ENCODE assay signal across 8 mouse cellular contexts in the genomic region with DNA sequence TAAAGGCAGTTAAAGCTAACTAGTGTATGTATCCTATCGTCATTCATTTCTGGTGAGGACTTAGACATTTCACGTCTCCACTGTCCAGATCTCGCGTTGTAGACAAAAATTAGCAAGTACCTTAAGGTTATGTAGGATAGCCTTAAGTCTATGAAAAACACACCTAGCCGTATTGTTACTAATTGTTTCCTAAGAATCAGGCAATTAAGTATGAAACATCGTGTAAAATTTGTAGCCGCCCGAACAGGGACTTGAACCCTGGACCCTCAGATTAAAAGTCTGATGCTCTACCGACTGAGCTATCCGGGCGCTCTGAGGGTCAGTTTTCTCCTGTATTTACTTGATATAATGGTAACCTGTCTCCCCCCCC. TPM values are rescaled to one million over a fixed set of nuclear protein-coding genes. Genes with fewer than 3 reads are reported as not detected.
DNase-seq lines count a peak whose midpoint lies in the region; ATAC-seq and TF ChIP-seq lines count a peak whose summit lies in the region.

No protein-coding gene starts in this region.

- H3K4me1 ChIP-seq in spleen, adult 2 months (ENCODE audit: control insufficient read depth, insufficient read depth, insufficient read length) = peaks cover 3% of the 10 kb centered on the region; the same call in 1 of the 2 replicates
- H3K4me1 ChIP-seq in forebrain, postnatal 0 days (ENCODE audit: insufficient read depth) = no peaks in the 10 kb centered on the region
- peaks cover 9% of the 10 kb centered on the region for H3K4me1 ChIP-seq in hindbrain, embryonic 16.5 days (ENCODE audit: control insufficient read depth, insufficient read depth, low read depth, low read length)
- H3K4me1 ChIP-seq in limb, embryonic 11.5 days (ENCODE audit: control insufficient read depth, insufficient read depth, low read length) = no peaks in the 10 kb centered on the region
- peaks cover 13% of the 10 kb centered on the region for H3K4me1 ChIP-seq in midbrain, embryonic 10.5 days
- peaks cover 2% of the 10 kb centered on the region; the same call in 1 of the 2 replicates for H3K4me1 ChIP-seq in testis, adult 2 months (ENCODE audit: control insufficient read depth, insufficient read depth, low read length)

- no peaks in the 10 kb centered on the region for H3K9me3 ChIP-seq in forebrain, postnatal 0 days (ENCODE audit: low read length)
- no peaks in the 10 kb centered on the region for H3K9me3 ChIP-seq in hindbrain, embryonic 16.5 days (ENCODE audit: control insufficient read depth, low read length)
- no peaks in the 10 kb centered on the region for H3K9me3 ChIP-seq in limb, embryonic 11.5 days (ENCODE audit: control insufficient read depth, low read length)
- no peaks in the 10 kb centered on the region for H3K9me3 ChIP-seq in midbrain, embryonic 10.5 days (replicated peaks)

- H3K27me3 ChIP-seq in spleen, adult 2 months (ENCODE audit: control insufficient read depth, insufficient read depth, low read length) = no peaks in the 10 kb centered on the region
- no peaks in the 10 kb centered on the region for H3K27me3 ChIP-seq in forebrain, postnatal 0 days (ENCODE audit: insufficient read depth, low read length)
- no peaks in the 10 kb centered on the region for H3K27me3 ChIP-seq in hindbrain, embryonic 16.5 days (replicated peaks; ENCODE audit: control insufficient read depth, insufficient read depth, low read length)
- no peaks in the 10 kb centered on the region for H3K27me3 ChIP-seq in limb, embryonic 11.5 days (ENCODE audit: control insufficient read depth, insufficient read depth, low read length)
- H3K27me3 ChIP-seq in midbrain, embryonic 10.5 days (ENCODE audit: low read depth, poor library complexity, severe bottlenecking) = no peaks in the 10 kb centered on the region
- no peaks in the 10 kb centered on the region for H3K27me3 ChIP-seq in testis, adult 2 months (ENCODE audit: control insufficient read depth, insufficient read depth, low read length)

- H3K4me2 ChIP-seq in forebrain, postnatal 0 days (ENCODE audit: low read depth) = peak overlapping the region; percentile 44
- H3K4me2 ChIP-seq in hindbrain, embryonic 16.5 days (ENCODE audit: low read length) = peak overlapping the region; percentile 70
- peak overlapping the region; percentile 32; the same call in 1 of the 2 replicates for H3K4me2 ChIP-seq in limb, embryonic 11.5 days (ENCODE audit: low read depth, severe bottlenecking)

- no peak for TF ChIP-seq CTCF in spleen, adult 2 months (IDR thresholded peaks at IDR 0.05; ENCODE audit: extremely low read depth, insufficient read depth, insufficient read length, insufficient replicate concordance)
- TF ChIP-seq CTCF in forebrain, postnatal 0 days (IDR thresholded peaks at IDR 0.05; ENCODE audit: low read depth) = no peak
- no peak for TF ChIP-seq CTCF in testis, adult 2 months (IDR thresholded peaks at IDR 0.05; ENCODE audit: control insufficient read depth, insufficient read depth, insufficient replicate concordance, low read depth, low read length)

- peak; percentile 78 for ATAC-seq in forebrain, postnatal 0 days
- peak; percentile 88 for ATAC-seq in hindbrain, embryonic 16.5 days
- ATAC-seq in limb, embryonic 11.5 days (ENCODE audit: insufficient number of reproducible peaks, low FRiP score, low TSS enrichment, low read depth) = peak; percentile 57; the same call in 1 of the 2 replicates

- H3K36me3 ChIP-seq in spleen, adult 2 months (ENCODE audit: control insufficient read depth, insufficient read depth, low read length) = no peaks in the 10 kb centered on the region
- H3K36me3 ChIP-seq in forebrain, postnatal 0 days (ENCODE audit: insufficient read depth) = no peaks in the 10 kb centered on the region
- H3K36me3 ChIP-seq in hindbrain, embryonic 16.5 days (ENCODE audit: control insufficient read depth, insufficient read depth, low read length) = no peaks in the 10 kb centered on the region
- H3K36me3 ChIP-seq in limb, embryonic 11.5 days (ENCODE audit: control insufficient read depth, insufficient read depth, low read length) = no peaks in the 10 kb centered on the region
- H3K36me3 ChIP-seq in midbrain, embryonic 10.5 days = no peaks in the 10 kb centered on the region
- H3K36me3 ChIP-seq in testis, adult 2 months (ENCODE audit: control insufficient read depth, insufficient read depth, low read length) = no peaks in the 10 kb centered on the region

- TF ChIP-seq POLR2A in spleen, adult 2 months (IDR thresholded peaks at IDR 0.05; ENCODE audit: low read depth, low read length) = no peak
- no peak for TF ChIP-seq POLR2A in testis, adult 2 months (IDR thresholded peaks at IDR 0.05; ENCODE audit: control insufficient read depth, low read depth, low read length)

- DNase-seq in spleen, adult 2 months (ENCODE audit: low read depth in 1 of 2, low spot score in 2 of 2) = no peak
- DNase-seq in spleen, postnatal 14 days (ENCODE audit: low spot score in 2 of 2) = no peak
- peak; percentile 65 for DNase-seq in cerebellum, adult 8-10 months
- DNase-seq in forebrain, postnatal 0 days = no peak
- peak; percentile 74 for DNase-seq in limb, embryonic 11.5 days (ENCODE audit: low spot score)
- DNase-seq in midbrain, embryonic 10.5 days (ENCODE audit: low spot score) = peak; percentile 61

- 0 out of 2 replicates have a peak overlapping the region, but pooled peaks have one; percentile 79 for H3K27ac ChIP-seq in spleen, adult 2 months (ENCODE audit: insufficient read depth, low read length)
- H3K27ac ChIP-seq in forebrain, postnatal 0 days (ENCODE audit: low read depth, low read length) = peak overlapping the region; percentile 51; the same call in 1 of the 2 replicates
- H3K27ac ChIP-seq in hindbrain, embryonic 16.5 days (ENCODE audit: low read depth, low read length) = peak overlapping the region; percentile 57; the same call in 1 of the 2 replicates
- no peak overlapping the region for H3K27ac ChIP-seq in limb, embryonic 11.5 days (replicated peaks; ENCODE audit: low read depth, low read length)
- H3K27ac ChIP-seq in midbrain, embryonic 10.5 days (replicated peaks) = no peak overlapping the region
- no peak overlapping the region for H3K27ac ChIP-seq in testis, adult 2 months (ENCODE audit: control insufficient read depth, insufficient read depth, low read depth, low read length)

- no peak overlapping the region for H3K9ac ChIP-seq in forebrain, postnatal 0 days
- H3K9ac ChIP-seq in hindbrain, embryonic 16.5 days (ENCODE audit: low read depth, low read length) = no peak overlapping the region
- H3K9ac ChIP-seq in limb, embryonic 11.5 days (ENCODE audit: low read length) = no peak overlapping the region

- 0 out of 2 replicates have a peak overlapping the region, but pooled peaks have one; percentile 59 for H3K4me3 ChIP-seq in spleen, adult 2 months (ENCODE audit: extremely low read depth, insufficient read depth, insufficient read length)
- peak overlapping the region; percentile 50 for H3K4me3 ChIP-seq in forebrain, postnatal 0 days (ENCODE audit: low read depth, low read length)
- H3K4me3 ChIP-seq in hindbrain, embryonic 16.5 days (ENCODE audit: low read length) = peak overlapping the region; percentile 57
- H3K4me3 ChIP-seq in limb, embryonic 11.5 days (ENCODE audit: low read depth, low read length) = peak overlapping the region; percentile 49
- peak overlapping the region; percentile 67 for H3K4me3 ChIP-seq in midbrain, embryonic 10.5 days
- peak overlapping the region; percentile 89; the same call in 1 of the 2 replicates for H3K4me3 ChIP-seq in testis, adult 2 months (ENCODE audit: control insufficient read depth, low read depth, low read length)

- 14% methylated on average over 11 of the region's 11 CpGs for WGBS in spleen, adult 2 months
- 1% methylated on average over 11 of the region's 11 CpGs for WGBS in forebrain, postnatal 0 days
- 3% methylated on average over 11 of the region's 11 CpGs for WGBS in hindbrain, embryonic 16.5 days
- WGBS in limb, embryonic 11.5 days = 2% methylated on average over 11 of the region's 11 CpGs
- WGBS in midbrain, embryonic 10.5 days = 3% methylated on average over 11 of the region's 11 CpGs

RNA-seq across cellular contexts. Expression of a gene that starts 3.7 kb away (rescaled TPM):
- polyA plus RNA-seq in spleen, adult 2 months (2012; rRNA removed) = 34.0 and 39.3 TPM in 2 replicates
- total RNA-seq in forebrain, postnatal 0 days (2014; rRNA removed) = 60.4 and 74.8 TPM in 2 replicates
- polyA plus RNA-seq in forebrain, postnatal 0 days (2015; fragmentation: Nextera tagmentation; extraction: Ambion mirVana) = 22.2 and 27.4 TPM in 2 replicates
- 30.2 and 30.3 TPM in 2 replicates for polyA plus RNA-seq in hindbrain, embryonic 16.5 days (2015; fragmentation: Nextera tagmentation; extraction: Ambion mirVana)
- polyA plus RNA-seq in limb, embryonic 11.5 days (2014; fragmentation: Nextera tagmentation; extraction: Ambion mirVana) = 33.2 and 41.5 TPM in 2 replicates
- polyA plus RNA-seq in midbrain, embryonic 10.5 days (2016; fragmentation: Nextera tagmentation; extraction: Ambion mirVana) = 34.6 and 37.7 TPM in 2 replicates
- 39.6 and 46.7 TPM in 2 replicates for polyA plus RNA-seq in testis, adult 2 months (2012; rRNA removed)

RNA-seq across cellular contexts. Expression of a gene that starts 11.4 kb away (rescaled TPM):
- polyA plus RNA-seq in spleen, adult 2 months (2012; rRNA removed) = 22.2 and 30.5 TPM in 2 replicates
- 17.1 and 18.3 TPM in 2 replicates for total RNA-seq in forebrain, postnatal 0 days (2014; rRNA removed)
- 5.7 and 7.2 TPM in 2 replicates for polyA plus RNA-seq in forebrain, postnatal 0 days (2015; fragmentation: Nextera tagmentation; extraction: Ambion mirVana)
- polyA plus RNA-seq in hindbrain, embryonic 16.5 days (2015; fragmentation: Nextera tagmentation; extraction: Ambion mirVana) = 10.3 and 11.4 TPM in 2 replicates
- 6.4 and 7.7 TPM in 2 replicates for polyA plus RNA-seq in limb, embryonic 11.5 days (2014; fragmentation: Nextera tagmentation; extraction: Ambion mirVana)
- polyA plus RNA-seq in midbrain, embryonic 10.5 days (2016; fragmentation: Nextera tagmentation; extraction: Ambion mirVana) = 14.1 and 18.2 TPM in 2 replicates
- 1.1 and 1.3 TPM in 2 replicates for polyA plus RNA-seq in testis, adult 2 months (2012; rRNA removed)

Comparison
In these comparisons a context has a peak if more than half of its experiments do, and no peak if none do; other contexts are left out.
1. DNase-seq: peak in cerebellum, adult 8-10 months (single experiment), limb, embryonic 11.5 days (single experiment) and midbrain, embryonic 10.5 days (single experiment); none in spleen, adult 2 months (0 of 2), spleen, postnatal 14 days (0 of 2) and forebrain, postnatal 0 days (single experiment).
2. H3K27ac ChIP-seq: peak in spleen, adult 2 months (single experiment), forebrain, postnatal 0 days (single experiment) and hindbrain, embryonic 16.5 days (single experiment); none in limb, embryonic 11.5 days (single experiment), midbrain, embryonic 10.5 days (single experiment) and testis, adult 2 months (single experiment).
3. Peak in every context shown above with its lines, with median percentiles within 50 percentile points of each other: H3K4me3 ChIP-seq, ATAC-seq and H3K4me2 ChIP-seq.